Mouse (Mus musculus) left cerebral cortex, postnatal 4 days (tissue): ENCODE results near the gene Map1lc3a. TPM values are rescaled to one million over a fixed set of nuclear protein-coding genes. Genes with fewer than 3 reads are reported as not detected.

Experiments used
- DNase-seq: peaks from one replicate; pipeline ENCODE4 v3.0.0-alpha.2; 2022
- intact Hi-C: fragments of 180-260 bp; cut with DNase I; formaldehyde crosslinking; loops from one replicate; pipeline ENCODE4 v1.15.1; 2025
- total RNA-seq, 2 experiments: library from RNA; stranded (reverse); gene quantifications; 2 replicates each; pipeline ENCODE4 v1.2.3; 2021

The Map1lc3a gene
- 100 to 1,000 TPM; 362 to 374 TPM for total RNA-seq

- intact Hi-C loops = no loop called here
- peak; percentile 97 for DNase-seq
Measured at GRCm38 (mm10) chr2:155276195-155276594, at the start of gene Map1lc3a. Map1lc3a (plus strand) TSS chr2:155276297.

DNA sequence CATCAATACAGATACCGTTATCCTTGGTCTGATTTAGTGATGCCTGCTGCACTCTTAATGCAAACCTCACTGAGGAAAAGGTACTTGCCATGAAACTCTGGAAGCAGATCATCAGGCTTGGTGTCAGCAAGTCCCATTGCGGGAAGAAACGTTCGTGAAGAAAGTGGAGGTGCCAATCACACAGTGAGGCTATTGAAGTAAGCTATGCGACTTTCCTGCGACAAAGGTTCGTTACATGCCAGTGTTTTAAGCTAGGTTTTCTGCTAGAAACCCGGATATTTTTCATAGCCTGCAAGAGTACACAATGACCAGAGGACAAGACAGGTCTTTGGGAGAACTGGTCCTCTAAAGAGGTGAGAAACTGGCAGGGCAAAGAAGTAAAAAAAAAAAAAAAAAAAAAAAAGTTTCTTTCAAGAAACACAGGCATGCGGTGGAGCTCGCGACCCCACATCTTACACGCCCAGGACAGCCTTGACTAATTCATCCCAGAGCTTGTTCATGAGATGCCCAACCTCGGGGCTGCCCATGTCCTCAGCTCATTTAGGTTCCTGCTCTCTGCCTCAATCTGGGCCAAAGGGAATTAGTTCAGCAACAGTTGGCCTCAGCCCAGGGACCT lies 40.2 kb upstream of the Map1lc3a start:
- no peak for DNase-seq
- intact Hi-C loops = no loop called here

DNA sequence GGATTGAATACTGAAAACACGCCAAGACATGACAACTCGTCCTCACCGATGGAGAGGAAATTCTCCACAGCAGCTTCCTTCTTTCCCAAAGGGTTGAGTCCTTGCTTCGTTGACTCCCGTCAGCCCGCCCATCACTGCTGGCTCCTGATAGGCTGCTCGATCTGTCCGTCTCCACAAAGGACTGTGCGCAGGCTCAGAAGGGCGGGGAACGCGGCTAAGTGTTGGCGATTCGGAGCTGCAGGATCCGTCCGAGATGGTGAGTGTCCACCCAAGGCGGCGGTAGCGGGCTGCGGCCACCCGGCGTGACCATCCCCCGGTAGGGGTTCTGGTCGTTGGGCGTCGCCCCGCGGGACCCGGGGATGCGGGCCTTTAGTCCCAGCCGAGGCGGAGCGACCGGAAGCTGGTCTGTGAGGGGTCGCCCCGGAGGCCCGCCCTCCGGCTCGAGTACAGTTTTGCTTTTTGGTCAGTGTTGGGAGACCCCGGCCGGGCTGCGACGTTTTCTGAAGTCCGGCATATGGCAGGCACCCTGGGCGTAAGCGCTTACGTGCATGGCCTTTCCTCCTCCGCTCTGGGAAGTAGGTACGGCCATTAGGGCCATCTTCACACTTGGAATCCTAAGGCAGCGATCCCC lies 39.6 kb upstream of the Map1lc3a start, which contains the start of gene Dynlrb1:
Dynlrb1 (plus strand) TSS at position 172 of the 631 bp plus-strand sequence.
- intact Hi-C loops = no loop called here

DNA sequence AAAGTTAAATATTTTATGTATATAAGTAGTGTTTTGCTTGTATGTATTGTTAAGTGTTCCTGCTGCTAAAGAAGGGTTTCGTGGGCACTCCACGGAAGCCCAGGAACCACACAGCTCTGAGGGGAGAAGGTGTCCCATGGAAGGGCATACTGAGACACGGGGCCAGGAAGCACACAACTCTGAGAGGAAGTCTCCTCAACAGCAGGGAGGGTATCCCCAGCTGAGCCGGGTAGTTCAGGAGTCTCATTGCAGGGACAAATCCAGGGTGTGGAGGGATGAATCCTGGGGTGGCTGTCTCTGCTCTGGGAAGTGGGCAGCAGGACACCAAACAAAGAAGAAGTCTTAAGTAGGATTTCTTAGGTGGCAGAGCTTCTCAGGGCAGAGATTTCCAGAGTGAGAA lies 38.8 kb upstream of the Map1lc3a start:
- intact Hi-C loops = no loop called here
- no peak for DNase-seq

More for the DNA sequence above, 39.6 kb upstream of the Map1lc3a start, which contains the start of gene Dynlrb1:
- DNase-seq = peak; percentile 99

GRCm38 (mm10) chr2:155240915-155241314 lies 35.2 kb upstream of the Map1lc3a start:
- no peak for DNase-seq
- intact Hi-C loops = no loop called here

DNA sequence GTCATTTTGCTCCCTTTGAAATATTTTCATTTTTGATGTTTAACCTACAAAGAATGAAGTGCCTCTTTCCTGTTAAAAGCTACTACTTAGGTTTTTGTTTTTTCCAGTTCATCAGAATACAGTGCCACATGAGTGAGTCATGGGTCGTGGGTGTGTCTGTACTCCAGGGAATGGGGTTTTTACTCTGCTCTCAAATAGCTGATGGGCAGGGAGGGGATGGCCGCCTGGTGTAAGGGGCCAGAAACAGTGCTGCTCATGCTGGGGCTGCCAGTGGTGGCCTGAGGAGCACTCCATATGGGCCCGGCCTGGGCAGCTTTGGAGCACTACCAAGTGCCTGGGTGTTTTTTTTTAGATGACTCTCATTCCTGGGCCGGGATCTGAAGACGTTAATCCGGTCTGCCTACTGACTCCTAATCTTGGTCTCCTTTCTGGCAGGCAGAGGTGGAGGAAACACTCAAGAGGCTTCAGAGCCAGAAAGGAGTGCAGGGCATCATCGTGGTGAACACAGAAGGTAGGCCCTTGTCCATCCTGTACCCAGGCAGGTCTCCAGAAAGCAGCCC lies 33.7 kb upstream of the Map1lc3a start:
- intact Hi-C loops = no loop called here
- DNase-seq = no peak

DNA sequence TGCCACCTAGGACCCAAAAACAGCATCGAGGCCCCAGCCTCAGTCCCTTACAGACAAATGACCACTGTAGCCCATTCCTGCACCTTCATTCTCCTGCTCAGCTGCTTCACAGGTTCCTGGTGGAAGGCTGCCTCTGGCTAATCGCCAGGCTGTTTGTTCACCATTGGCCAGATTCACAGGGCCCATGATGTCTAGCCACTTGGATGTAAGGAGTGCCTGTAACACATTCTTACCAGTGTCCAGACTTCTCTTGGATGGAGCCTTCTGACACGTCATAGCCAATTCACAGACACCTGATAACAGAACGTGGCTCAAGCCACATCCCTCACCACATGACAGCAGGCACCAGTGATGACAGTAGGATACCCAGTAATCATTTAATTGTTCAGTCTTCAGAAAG lies 29.9 kb upstream of the Map1lc3a start:
- intact Hi-C loops = no loop called here
- DNase-seq = no peak

GRCm38 (mm10) chr2:155248206-155248605 lies 27.9 kb upstream of the Map1lc3a start:
- intact Hi-C loops = no loop called here
- no peak for DNase-seq

- intact Hi-C loops = no loop called here
- no peak for DNase-seq
Measured at GRCm38 (mm10) chr2:155248718-155249117, 27.4 kb upstream of the Map1lc3a start.

DNA sequence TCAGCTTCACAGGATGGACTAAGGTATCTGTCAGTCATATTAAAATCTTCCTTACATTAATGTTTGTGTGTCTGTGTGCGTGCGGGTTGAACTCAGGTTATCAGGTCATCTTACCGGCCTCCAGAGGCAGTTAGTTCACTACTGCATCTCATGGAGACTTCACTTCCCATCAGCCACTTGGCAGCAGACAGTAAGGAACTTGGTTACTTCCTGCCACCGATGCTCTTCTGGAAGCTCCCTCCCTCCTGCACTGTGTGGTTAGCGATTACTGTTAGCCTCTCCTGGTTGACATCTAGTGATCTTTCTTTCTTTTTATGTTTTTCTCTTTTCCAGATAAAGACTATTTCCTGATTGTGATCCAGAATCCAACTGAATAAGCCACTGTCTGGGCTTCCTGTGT lies 26.5 kb upstream of the Map1lc3a start:
- intact Hi-C loops = no loop called here
- DNase-seq = no peak

DNA sequence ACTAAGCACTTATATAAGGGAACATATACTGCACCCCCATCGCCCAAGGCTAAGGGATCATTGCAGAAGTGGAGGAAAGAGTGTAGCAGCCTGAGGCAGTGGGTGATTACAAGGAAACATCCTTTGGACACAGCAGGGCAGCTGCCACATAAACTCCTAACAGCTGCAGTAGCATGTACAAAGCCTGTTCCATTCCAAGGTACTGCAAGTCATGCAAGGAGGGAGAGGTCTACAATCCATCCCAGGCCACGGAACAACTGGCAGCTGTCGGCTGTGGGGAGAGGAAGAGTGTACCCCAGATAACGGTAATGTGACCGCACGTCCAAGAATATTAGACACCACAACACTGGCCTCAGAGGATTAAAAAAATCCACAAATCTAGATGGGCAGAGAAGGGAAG lies 10.6 kb upstream of the Map1lc3a start:
- no peak for DNase-seq
- intact Hi-C loops = no loop called here

GRCm38 (mm10) chr2:155266896-155267295 lies 9.2 kb upstream of the Map1lc3a start:
- DNase-seq = no peak
- intact Hi-C loops = no loop called here

DNA sequence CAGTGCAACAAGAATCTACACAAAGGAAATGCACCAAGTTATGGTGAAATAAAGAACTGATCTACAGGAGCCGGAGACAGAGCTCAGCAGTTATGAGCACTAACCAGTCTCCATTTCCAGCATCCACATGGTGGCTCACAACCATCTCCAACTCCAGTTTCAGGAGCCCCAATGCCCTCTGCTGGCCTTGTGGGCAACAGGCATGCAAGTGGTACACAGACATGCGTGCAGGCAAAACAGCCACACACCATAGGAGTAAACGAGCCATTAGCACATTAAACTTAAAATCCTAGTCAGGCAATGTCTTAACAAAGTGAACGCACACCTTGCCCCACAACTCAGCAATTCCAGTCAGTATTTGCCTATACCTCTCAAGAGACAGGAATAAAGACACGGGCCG lies 4.1 kb upstream of the Map1lc3a start:
- no peak for DNase-seq
- intact Hi-C loops = no loop called here

DNA sequence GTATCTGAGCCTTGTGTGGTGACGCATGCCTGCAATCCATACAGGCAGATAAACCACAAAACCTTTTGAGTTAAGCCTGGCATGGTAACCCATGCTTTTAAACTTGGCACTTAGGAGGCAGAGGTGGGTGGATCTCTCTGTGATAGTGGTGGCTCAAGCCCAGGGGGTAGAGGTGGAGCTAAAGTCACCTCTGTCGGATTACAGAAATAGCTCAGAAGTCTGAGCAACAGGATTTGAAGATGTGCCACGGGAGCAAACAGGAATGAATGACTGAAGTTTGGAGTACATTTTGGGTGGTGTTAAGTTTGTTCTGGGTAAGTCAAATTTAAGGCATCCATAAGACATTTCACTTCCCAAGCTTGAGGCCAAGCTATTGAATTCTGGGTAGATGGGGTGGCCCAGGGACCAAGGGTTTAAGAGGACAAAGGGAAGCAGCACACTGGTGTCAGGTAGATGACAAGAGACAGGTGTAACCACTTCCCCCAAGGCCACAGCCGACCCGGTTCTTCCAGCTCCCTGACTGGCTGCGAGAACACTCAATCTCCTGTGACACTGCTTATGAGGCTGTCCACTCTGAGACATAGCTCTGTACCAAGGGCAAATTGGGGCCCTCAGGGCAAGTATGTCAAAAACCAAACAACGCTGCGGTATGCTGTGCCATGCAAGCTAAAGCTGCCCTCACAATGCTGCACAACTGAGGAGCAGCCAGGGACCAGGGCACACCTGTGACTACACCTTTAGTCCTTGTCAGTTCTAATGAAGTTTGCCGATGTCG lies 3.5 kb upstream of the Map1lc3a start:
- intact Hi-C loops = no loop called here
- DNase-seq = no peak

GRCm38 (mm10) chr2:155273603-155274002 lies 2.5 kb upstream of the Map1lc3a start:
- intact Hi-C loops = no loop called here
- DNase-seq = no peak

DNA sequence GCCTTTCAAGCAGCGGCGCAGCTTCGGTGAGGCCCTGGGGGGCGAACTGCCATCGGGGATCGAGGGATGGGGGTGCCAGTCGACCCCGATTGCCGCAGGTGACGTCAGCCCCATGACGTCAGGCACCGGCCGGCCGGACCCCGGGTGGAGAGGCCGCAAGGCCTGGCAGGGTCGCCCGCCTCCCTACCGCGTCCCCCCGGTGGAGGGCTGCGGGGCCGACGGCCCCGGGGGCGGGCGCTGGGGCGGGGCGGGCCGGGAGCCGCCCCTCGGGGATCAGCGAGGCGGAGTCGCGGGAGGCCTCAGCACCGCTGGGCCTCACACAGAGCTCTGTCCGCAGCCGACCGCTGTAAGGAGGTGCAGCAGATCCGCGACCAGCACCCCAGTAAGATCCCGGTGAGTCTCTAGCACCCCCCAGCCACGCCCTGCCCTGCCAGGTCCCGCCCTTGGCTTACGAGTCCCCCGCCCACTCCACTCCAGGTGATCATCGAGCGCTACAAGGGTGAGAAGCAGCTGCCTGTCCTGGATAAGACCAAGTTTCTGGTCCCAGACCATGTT lies 601 bp downstream of the Map1lc3a start:
- peak; percentile 60 for DNase-seq
- intact Hi-C loops = no loop called here

DNA sequence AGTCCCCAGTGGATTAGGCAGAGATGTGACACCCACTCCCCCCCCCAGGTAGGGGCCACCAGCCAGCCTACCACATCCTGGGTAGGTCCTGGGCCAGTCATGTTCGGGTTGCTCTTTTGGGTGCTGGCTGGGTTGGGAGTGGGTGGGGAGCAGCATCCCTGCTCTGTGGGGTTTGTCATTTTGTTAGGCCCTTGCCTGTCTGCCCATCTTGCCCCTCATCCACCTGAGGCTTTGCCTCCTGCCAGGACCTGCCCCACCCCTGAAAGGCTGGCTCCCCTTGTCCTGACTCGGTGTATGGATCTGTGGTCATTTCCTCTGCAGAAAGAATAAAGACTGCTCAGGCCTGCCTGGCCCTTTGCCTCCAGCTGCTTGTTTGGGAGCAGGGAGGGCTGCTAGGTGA lies 1.6 kb downstream of the Map1lc3a start:
- intact Hi-C loops = no loop called here
- DNase-seq = no peak

GRCm38 (mm10) chr2:155278361-155278760 lies 2.3 kb downstream of the Map1lc3a start:
- no peak for DNase-seq

DNA sequence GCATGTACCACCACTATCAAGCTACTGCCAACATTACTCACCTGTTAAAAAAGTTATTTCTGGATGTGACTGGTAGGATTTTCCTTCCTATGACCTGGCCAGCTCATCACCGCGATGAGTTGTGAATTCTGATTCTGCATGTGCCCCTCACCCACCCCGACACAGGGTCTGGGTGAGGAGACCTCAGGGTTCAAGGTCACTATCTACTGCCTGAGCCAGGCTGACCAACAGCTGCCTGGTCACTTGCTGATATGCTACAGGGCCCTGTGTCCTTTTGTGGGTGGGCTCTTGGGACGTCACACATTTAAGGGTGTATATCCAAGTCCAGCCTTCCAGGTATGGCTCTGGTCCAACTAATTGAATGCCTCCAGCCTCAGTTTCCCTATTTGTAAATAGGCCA lies 3.1 kb downstream of the Map1lc3a start:
- no peak for DNase-seq
- intact Hi-C loops = no loop called here

More at GRCm38 (mm10) chr2:155278361-155278760, 2.3 kb downstream of the Map1lc3a start:
- intact Hi-C loops = no loop called here

- intact Hi-C loops = no loop called here
- no peak for DNase-seq
Measured at GRCm38 (mm10) chr2:155280116-155280515, 4.0 kb downstream of the Map1lc3a start.

GRCm38 (mm10) chr2:155283793-155284192 lies 7.7 kb downstream of the Map1lc3a start:
- peak; percentile 47 for DNase-seq
- intact Hi-C loops = no loop called here
